Mouse (Mus musculus): ENCODE data around the gene Pkn3.

Gene Pkn3

GRCm38 (mm10) chr2:30063235-30063634 lies 14.2 kb upstream of the Pkn3 start:
- no peak for DNase-seq (ENCODE audit: low spot score in 2 of 2)

GRCm38 (mm10) chr2:30063791-30064190 lies 13.7 kb upstream of the Pkn3 start:
- no peak for DNase-seq (ENCODE audit: low spot score in 2 of 2)

- DNase-seq (ENCODE audit: low spot score in 2 of 2): no peak
These were observed 13.2 kb upstream of the Pkn3 start for GRCm38 (mm10) chr2:30064298-30064697.

- peak; percentile 92 for DNase-seq (ENCODE audit: low spot score in 2 of 2)
These were observed 11.2 kb upstream of the Pkn3 start for GRCm38 (mm10) chr2:30066046-30066901.

GRCm38 (mm10) chr2:30067031-30067888 lies 10.2 kb upstream of the Pkn3 start:
- DNase-seq (ENCODE audit: low spot score in 2 of 2): peak in 1 of 2 experiments; percentile 42

GRCm38 (mm10) chr2:30067962-30068361 lies 9.5 kb upstream of the Pkn3 start:
- no peak for DNase-seq (ENCODE audit: low spot score in 2 of 2)

GRCm38 (mm10) chr2:30072875-30073274 lies 4.6 kb upstream of the Pkn3 start:
- DNase-seq (ENCODE audit: low spot score in 2 of 2): no peak

- DNase-seq (ENCODE audit: low spot score in 2 of 2): no peak
These were observed 4.2 kb upstream of the Pkn3 start for GRCm38 (mm10) chr2:30073285-30073684.

- DNase-seq (ENCODE audit: low spot score in 2 of 2): no peak
These were observed 1.9 kb upstream of the Pkn3 start for GRCm38 (mm10) chr2:30075625-30076024.

- DNase-seq (ENCODE audit: low spot score in 2 of 2): no peak
These were observed 1.0 kb upstream of the Pkn3 start for GRCm38 (mm10) chr2:30076439-30076838.

GRCm38 (mm10) chr2:30076959-30077358 lies 525 bp upstream of the Pkn3 start:
- DNase-seq (ENCODE audit: low spot score in 2 of 2): no peak

GRCm38 (mm10) chr2:30078349-30078712 lies 847 bp downstream of the Pkn3 start:
- no peak for DNase-seq (ENCODE audit: low spot score in 2 of 2)

- DNase-seq (ENCODE audit: low spot score in 2 of 2): no peak
These were observed 1.3 kb downstream of the Pkn3 start for GRCm38 (mm10) chr2:30078760-30079159.

GRCm38 (mm10) chr2:30080181-30080800 lies 2.8 kb downstream of the Pkn3 start:
- no peak for DNase-seq (ENCODE audit: low spot score in 2 of 2)

- no peak for DNase-seq (ENCODE audit: low spot score in 2 of 2)
These were observed 6.6 kb downstream of the Pkn3 start for GRCm38 (mm10) chr2:30084113-30084512.

- DNase-seq (ENCODE audit: low spot score in 2 of 2): no peak
These were observed 7.1 kb downstream of the Pkn3 start for GRCm38 (mm10) chr2:30084632-30085031.

GRCm38 (mm10) chr2:30087310-30087709 lies 9.8 kb downstream of the Pkn3 start:
- DNase-seq (ENCODE audit: low spot score in 2 of 2): no peak

GRCm38 (mm10) chr2:30091521-30091920 lies 14.0 kb downstream of the Pkn3 start:
- no peak for DNase-seq (ENCODE audit: low spot score in 2 of 2)

GRCm38 (mm10) chr2:30092280-30092918 lies 14.9 kb downstream of the Pkn3 start:
- no peak for DNase-seq (ENCODE audit: low spot score in 2 of 2)

GRCm38 (mm10) chr2:30093471-30094207 lies 16.2 kb downstream of the Pkn3 start, which contains the start of gene Zdhhc12:
Gene Zdhhc12, minus strand, starts transcription at chr2:30093648.
- DNase-seq (ENCODE audit: low spot score in 2 of 2): peak; percentile 92 to 93

- no peak for DNase-seq (ENCODE audit: low spot score in 2 of 2)
These were observed 16.7 kb downstream of the Pkn3 start for GRCm38 (mm10) chr2:30094208-30094588.
